Mouse (Mus musculus): ENCODE measurements around the gene Trio.

Gene Trio

DNA sequence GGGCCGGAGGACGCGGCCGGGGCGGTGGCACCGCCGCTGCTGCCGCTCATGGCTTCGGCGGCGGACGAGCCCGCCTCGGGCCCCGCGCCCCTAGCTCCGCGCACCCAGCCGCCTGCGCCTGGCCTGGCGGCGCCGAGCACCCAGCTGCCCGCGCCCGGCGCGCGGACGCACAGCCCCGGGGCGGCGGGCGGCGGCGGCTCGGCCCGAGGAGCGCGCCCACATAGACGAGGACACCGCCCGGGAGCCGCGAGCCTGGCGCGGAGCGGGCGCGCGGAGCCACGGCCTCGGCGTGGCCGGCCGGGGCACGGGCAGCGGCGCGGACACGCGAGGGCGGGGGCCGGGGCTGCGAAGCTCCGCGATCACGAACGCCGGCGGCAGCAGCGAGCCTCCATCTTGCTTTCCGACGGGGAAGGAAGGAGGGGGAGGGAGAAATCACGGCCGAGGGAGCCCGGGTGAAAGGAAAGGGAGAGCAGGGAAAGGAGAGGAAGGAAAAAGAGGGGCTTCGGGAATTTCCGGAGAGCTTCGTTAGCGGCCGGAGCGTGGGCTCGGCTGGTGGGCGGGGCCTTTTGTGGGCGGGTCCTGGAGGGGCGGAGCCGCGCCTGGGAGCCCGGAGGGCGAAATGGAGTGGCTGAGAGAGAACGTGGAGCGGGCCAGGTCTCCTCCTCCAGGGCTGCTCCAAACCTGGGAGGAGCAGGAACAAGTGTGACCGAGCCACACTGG, at the start of gene Trio:
Trio (minus strand) TSS at position 402 of the 720 bp plus-strand sequence.
- DNase-seq: peak; percentile 90

GRCm38 (mm10) chr15:28074416-28074970, 48.8 kb upstream of the Trio start:
- DNase-seq: no peak

DNA sequence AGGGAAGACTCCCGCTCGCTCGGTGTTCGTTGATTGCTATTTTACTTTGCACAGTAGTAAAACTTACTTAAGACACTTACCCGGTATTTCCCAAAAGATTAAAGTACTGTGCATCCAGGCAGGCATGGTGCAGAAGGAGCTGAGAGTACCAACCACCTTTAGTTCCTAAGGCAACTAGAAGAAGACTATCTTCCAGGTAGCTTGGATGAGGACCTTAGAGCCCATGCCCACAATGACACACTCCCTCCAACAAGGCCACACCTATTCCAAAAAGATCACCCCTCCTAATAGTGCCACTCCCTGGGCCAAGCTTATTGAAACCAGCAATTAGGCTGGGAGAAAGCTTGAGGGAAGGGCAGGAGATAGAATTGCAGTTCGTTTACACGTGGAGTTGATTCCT, 46.0 kb upstream of the Trio start:
- DNase-seq: no peak

DNA sequence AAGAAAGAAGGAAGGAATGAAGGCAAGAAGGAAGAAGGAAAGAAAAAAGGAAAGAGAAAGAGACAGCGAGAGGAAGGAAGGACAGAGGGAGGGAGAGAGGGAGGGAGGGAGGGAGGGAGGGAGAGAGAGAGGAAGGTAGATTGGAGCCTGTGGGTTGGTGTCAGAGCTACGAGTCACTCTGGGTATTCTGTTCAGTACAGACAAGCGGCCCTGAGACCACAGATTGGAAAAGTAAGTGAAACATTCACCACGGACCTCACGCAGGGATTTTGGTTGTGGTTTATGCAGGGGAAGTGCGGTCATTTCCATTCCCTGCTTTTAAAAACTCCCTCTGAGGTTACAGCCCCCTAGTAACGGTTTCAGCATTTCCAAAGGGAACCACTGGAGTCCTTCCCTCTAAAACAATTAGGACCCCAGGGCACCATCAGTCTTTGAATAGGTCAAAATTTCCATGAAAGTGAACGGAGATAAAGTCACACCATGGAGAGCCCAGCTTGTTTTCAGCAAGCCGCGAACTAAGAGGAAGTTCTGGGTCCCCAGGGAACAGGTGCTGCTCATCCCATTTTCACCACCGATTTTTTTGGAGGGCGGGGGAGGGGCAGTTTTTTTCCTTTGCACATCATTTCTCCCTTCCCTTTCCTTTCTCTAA, 45.2 kb upstream of the Trio start:
- DNase-seq: no peak

DNA sequence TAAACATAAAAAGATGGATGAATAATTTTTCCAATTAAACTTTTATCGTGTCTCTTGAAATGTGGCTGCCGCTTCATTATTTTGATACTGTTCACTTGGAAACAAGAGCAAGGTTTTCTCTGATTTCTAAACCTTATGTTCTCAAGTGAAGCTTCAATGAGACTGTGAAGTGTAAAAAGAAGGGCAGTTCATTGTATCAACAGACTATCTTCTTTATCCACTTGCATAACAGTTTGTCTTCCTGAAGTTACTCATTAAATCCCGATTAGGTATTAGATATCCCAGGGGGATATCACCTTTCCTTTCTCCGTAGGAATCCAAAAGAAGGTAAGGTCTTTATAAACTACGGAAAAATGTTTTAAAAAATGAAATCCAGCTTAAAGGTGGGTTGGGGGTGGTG, 44.6 kb upstream of the Trio start:
- DNase-seq: no peak

DNA sequence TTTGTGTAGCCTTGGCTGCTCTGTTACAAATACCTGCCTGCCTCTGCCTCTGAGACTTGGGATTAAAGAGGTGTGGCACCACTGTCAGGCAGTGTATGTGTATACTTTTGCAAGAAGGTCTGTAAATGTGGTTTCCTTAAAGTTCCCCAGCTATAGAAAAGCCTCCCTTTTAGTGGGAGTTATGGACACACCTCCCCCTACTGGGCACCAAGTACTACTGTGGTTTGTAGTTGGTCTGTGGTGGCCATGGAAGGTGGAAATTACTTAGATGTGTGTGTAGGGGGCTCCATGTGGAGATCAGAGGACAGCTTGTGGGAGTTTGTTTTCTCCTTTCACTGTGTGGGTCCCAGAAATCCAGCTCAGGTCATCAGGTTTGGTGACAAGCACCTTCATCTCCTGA, 41.7 kb upstream of the Trio start:
- DNase-seq: no peak

- DNase-seq: no peak
These were observed 40.8 kb upstream of the Trio start for GRCm38 (mm10) chr15:28066468-28066867.

DNA sequence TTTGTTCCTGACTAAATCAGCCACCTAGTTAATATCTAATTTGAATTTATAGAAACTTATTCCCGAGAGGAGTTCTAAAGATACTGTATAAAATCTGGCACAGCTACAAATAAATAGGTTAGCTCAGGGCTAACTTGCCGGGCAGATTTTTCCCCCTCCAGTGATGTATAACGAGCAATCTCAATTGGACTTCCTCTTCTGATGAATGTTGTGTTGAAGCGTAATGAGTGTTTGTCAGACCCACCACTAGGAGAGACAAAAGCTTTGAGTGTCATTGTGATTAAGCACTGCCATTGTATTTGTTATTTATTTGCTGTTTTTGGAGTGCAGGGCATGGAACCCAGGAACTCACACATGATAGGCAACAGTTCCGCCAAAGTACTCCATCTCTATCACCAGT, 39.9 kb upstream of the Trio start:
- no peak for DNase-seq

GRCm38 (mm10) chr15:28064733-28065088, 39.1 kb upstream of the Trio start:
- DNase-seq: no peak

- no peak for DNase-seq
These were observed 38.6 kb upstream of the Trio start for GRCm38 (mm10) chr15:28064081-28064732.

DNA sequence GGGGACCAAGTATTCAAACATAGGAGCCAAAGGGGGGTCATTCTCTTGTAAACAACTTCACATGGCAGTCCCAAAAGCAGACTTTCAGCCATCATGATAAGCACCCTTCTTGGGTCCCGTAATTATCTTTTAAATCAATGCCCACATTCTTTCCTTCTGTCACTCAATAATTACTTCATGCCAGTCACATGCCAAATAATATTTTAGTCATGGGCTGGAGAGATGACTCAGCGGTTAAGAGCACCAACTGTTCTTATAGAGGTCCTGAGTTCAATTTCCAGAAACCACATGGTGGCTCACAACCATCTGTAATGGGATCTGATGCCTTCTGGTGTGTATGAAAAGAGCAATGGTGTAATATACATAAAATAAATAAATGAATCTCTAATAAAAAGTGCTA, 37.8 kb upstream of the Trio start:
- no peak for DNase-seq

GRCm38 (mm10) chr15:28062016-28062415, 36.4 kb upstream of the Trio start:
- DNase-seq: no peak

- no peak for DNase-seq
These were observed 35.3 kb upstream of the Trio start for GRCm38 (mm10) chr15:28060977-28061376.

DNA sequence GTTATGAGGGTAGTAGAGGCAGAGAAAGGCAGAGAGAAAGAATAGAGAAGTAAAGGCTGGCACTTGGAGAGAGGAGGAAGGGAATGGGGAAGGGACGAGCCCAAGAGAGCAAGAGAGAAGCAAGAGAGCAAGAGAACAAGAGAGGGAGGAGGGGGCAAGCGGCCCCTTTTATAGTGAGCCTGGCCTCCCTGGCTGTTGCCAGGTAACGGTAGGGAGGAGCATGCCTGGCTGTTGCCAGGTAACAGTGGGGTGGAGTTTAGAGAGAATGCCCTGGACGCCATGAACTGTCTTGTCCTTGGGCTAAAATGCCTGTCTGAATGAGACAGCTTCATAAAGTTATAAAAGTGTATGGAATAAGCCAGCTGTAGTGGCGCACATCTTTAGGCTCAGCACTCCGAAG, 34.8 kb upstream of the Trio start:
- DNase-seq: no peak

GRCm38 (mm10) chr15:28057545-28057944, 31.9 kb upstream of the Trio start:
- DNase-seq: no peak

GRCm38 (mm10) chr15:28054731-28055130, 29.1 kb upstream of the Trio start:
- no peak for DNase-seq

DNA sequence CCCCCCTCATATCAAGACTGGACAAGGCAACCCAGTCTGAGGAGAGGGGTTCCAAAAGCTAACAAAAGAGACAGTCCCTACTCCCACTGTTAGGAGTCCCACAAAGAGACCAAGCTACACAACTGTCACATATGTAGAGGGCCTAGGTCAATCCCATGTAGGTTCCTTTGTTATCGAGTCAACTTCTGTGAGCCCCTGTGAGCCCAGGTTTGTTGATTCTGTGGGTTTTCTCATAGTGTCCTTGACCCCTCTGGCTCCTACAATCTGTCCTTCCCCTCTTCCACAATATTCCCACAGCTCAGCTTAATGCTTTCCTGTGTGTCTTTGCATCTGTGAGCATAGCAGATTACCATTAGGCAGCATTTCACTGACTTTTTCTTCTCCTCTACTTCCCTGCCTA, 28.5 kb upstream of the Trio start:
- DNase-seq: no peak

DNA sequence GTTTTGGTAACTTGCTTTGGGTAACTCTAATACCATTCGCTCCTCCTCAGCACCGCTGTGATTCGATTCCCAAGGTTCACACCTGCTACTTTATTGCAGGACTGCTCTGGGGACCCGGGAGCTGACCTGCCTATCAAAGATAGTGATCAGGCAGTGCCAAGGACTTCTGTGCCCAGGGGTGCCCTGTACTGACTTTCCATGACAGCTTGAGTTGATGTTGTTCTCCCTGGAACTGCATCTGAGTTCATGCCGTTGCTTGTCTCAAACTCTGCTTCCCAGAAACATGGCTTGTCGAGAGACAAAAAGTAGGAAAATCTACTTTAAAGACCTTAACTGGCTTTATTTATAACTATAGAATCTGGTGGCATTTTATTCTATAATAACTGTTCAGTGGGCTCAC, 27.6 kb upstream of the Trio start:
- no peak for DNase-seq

- DNase-seq: no peak
These were observed 26.2 kb upstream of the Trio start for GRCm38 (mm10) chr15:28051811-28052210.

- no peak for DNase-seq
These were observed 25.5 kb upstream of the Trio start for GRCm38 (mm10) chr15:28051104-28051625.

DNA sequence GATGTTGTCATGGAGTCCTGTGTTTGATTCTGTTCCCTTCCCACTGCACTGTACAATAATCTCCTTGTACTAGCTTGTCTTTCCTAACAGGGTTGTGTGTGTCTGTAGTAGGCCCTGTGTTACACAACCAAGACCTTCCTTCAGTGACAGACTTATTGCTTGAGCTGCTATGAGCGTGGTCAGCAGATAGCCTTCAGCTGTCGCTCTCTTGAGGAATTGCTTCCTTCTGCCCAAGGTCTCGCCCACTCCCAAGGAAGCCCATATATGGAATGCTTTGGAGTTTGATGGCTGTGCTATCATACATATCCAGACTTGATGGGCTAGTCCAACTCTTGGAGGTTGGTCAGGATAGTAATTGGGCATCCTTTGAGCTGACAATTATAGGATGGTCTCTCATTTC, 22.1 kb upstream of the Trio start:
- no peak for DNase-seq

DNA sequence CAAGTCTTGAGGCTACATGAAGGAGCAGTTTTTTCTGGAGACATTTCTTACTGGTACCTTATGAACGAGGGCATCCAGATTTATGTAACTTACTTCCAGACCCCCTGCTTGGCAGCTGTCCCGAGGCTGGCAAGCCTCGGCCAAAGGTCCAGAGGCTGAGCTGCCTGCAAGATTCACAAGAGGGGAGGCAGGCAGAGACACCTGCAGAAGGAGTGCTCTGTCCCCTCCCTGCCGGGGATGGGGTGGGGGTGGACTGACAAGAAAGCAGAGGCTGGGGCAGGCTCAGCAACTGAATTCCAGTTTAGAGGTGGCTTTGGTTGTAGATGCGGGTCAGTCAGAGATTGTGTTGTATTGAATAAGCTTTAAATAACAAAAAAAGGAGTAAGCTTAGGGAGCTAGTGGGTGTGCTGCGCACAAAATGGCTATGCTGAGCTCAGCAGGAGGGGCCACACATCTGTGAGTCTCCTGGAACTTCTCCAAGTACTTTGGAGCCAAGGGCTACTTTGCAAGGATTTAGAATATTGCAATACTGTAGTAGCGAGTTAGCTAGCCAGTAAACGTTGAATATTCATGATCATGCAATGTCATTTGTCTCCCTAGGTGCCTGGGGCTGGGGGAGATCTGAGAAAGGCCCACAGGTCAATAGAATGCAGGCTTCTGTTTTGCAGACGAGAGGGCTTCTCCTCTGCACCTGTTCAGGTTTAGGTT, 15.7 kb upstream of the Trio start:
- DNase-seq: no peak

- no peak for DNase-seq
These were observed 12.0 kb upstream of the Trio start for GRCm38 (mm10) chr15:28037651-28038050.
